Mouse (Mus musculus): ENCODE measurements at regions not wholly inside any gene's neighbourhood (a gene's known extent, or its start where the extent isn't known, plus 50 kb on each side); places are given as distances from the start of the nearest gene placed in this dataset.

DNA sequence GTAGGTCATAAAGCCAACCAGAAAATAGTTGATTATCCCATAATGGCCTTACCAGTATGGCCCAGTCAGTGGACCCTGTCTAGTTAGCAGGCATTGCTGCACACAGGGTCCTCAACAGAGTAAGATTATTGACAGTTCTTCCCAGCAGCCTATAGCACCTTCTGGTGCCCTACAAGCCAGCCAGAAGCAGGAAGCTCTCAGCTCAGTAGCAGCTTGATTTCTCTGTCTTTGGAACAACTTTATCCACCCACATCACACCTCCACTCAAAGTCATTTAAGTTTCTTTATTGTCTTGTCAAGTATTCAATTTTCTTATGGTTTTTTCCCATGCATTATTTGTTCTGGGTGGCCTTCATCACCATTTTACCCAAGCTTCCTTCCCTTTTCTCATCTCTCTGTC, 108.8 kb upstream of the Adra1d start:
- no peaks in the 10 kb centered on the region for H3K36me3 ChIP-seq (ENCODE audit: control insufficient read depth, insufficient read depth, low read length, poor library complexity, severe bottlenecking)
- no peaks in the 10 kb centered on the region for H3K9me3 ChIP-seq (replicated peaks; ENCODE audit: control insufficient read depth, insufficient read depth, low read length, poor library complexity, severe bottlenecking)
- H3K9ac ChIP-seq (ENCODE audit: low read depth, poor library complexity, severe bottlenecking) = no peak overlapping the region
- no peaks in the 10 kb centered on the region for H3K4me1 ChIP-seq (ENCODE audit: control insufficient read depth, insufficient read depth, low read length)
- no peak for TF ChIP-seq CTCF (IDR thresholded peaks at IDR 0.05; ENCODE audit: low read depth, low read length)
- TF ChIP-seq EP300 (IDR thresholded peaks at IDR 0.05; ENCODE audit: insufficient read depth, low read depth, low read length) = no peak
- TF ChIP-seq POLR2A (IDR thresholded peaks at IDR 0.05; ENCODE audit: insufficient read depth, low read length) = no peak
- H3K27ac ChIP-seq (ENCODE audit: insufficient read depth, low read length) = no peak overlapping the region
- no peak overlapping the region for H3K4me3 ChIP-seq (ENCODE audit: low read depth, low read length)
- H3K27me3 ChIP-seq (ENCODE audit: control insufficient read depth, insufficient read depth, low read length, poor library complexity, severe bottlenecking) = no peaks in the 10 kb centered on the region

DNA sequence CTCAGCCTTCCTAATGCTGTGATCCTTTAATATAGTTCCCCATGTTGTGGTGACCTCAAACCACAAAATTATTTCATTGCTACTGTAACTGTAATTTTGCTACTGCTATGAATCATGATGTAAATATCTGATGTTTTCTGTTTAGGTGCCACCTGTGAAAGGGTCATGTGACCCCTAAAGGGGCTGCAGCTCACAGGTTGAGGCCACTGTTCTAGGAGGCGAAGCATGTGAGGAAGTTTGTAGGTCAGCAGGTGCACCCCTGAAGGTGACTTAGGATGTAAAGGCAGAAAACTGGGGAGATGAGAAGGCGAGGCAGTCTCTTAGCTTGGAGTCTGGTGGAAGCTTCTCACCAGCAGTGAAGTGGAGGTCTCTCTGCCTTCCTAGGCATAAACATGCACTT, 105.8 kb upstream of the Adra1d start:
- TF ChIP-seq CTCF (IDR thresholded peaks at IDR 0.05; ENCODE audit: low read depth, low read length) (no peak), POLR2A (IDR thresholded peaks at IDR 0.05; ENCODE audit: insufficient read depth, low read length) (no peak), EP300 (IDR thresholded peaks at IDR 0.05; ENCODE audit: insufficient read depth, low read depth, low read length) (no peak)
- no peaks in the 10 kb centered on the region for H3K4me1 ChIP-seq (ENCODE audit: control insufficient read depth, insufficient read depth, low read length)
- no peak overlapping the region for H3K9ac ChIP-seq (ENCODE audit: low read depth, poor library complexity, severe bottlenecking)
- H3K9me3 ChIP-seq (replicated peaks; ENCODE audit: control insufficient read depth, insufficient read depth, low read length, poor library complexity, severe bottlenecking) = no peaks in the 10 kb centered on the region
- H3K27me3 ChIP-seq (ENCODE audit: control insufficient read depth, insufficient read depth, low read length, poor library complexity, severe bottlenecking) = no peaks in the 10 kb centered on the region
- no peak overlapping the region for H3K27ac ChIP-seq (ENCODE audit: insufficient read depth, low read length)
- no peak overlapping the region for H3K4me3 ChIP-seq (ENCODE audit: low read depth, low read length)
- no peaks in the 10 kb centered on the region for H3K36me3 ChIP-seq (ENCODE audit: control insufficient read depth, insufficient read depth, low read length, poor library complexity, severe bottlenecking)

DNA sequence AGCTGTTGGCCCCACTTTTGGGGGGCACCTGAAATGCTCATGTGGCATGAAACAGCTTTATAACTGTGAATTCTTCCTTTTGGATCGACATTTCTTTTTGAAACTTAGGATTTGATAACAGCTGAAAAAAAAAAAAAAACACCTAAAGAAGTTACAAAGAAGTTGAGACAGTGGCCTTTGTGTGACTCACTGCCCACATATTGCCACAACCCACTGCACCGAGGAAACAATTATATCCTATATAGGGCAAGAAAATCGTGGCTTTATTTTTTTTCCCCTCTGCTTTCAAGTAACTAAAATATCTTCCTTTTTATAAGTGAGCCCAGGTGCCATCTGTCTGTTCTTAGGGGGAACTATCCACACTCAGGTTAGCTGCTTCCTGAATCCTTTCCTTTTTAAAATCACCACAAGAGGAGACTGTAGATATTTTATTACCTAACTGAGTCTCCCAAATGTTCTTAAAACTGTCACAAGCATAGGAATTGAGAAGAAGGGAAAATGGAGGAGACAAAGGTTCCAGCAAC, 104.8 kb upstream of the Adra1d start:
- H3K4me3 ChIP-seq (ENCODE audit: low read depth, low read length) = no peak overlapping the region
- H3K4me1 ChIP-seq (ENCODE audit: control insufficient read depth, insufficient read depth, low read length) = no peaks in the 10 kb centered on the region
- no peak overlapping the region for H3K9ac ChIP-seq (ENCODE audit: low read depth, poor library complexity, severe bottlenecking)
- H3K27me3 ChIP-seq (ENCODE audit: control insufficient read depth, insufficient read depth, low read length, poor library complexity, severe bottlenecking) = no peaks in the 10 kb centered on the region
- H3K36me3 ChIP-seq (ENCODE audit: control insufficient read depth, insufficient read depth, low read length, poor library complexity, severe bottlenecking) = no peaks in the 10 kb centered on the region
- no peak for TF ChIP-seq POLR2A (IDR thresholded peaks at IDR 0.05; ENCODE audit: insufficient read depth, low read length)
- TF ChIP-seq EP300 (IDR thresholded peaks at IDR 0.05; ENCODE audit: insufficient read depth, low read depth, low read length) = no peak
- TF ChIP-seq CTCF (IDR thresholded peaks at IDR 0.05; ENCODE audit: low read depth, low read length) = no peak
- H3K9me3 ChIP-seq (replicated peaks; ENCODE audit: control insufficient read depth, insufficient read depth, low read length, poor library complexity, severe bottlenecking) = no peaks in the 10 kb centered on the region
- H3K27ac ChIP-seq (ENCODE audit: insufficient read depth, low read length) = no peak overlapping the region

DNA sequence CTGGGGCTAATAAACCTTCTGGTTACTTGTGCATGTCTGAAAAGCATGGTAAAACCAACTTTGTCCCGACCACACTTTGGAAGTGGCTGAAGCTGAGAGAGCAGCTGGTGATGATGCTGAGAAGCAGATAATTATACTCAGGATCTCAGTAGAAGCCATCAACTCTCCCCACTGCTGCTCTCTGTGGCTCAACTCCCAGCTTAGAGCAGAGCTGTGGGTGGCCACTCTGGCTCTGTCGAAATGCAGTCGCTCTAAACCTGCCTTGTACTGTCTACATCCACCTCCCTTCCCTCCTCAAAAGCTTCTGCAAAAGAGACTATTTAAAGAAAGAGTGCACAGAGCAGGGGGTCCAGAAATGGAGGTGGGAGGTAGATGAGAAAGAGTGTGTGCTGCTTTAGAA, 102.5 kb upstream of the Adra1d start:
- Histone ChIP-seq H3K27ac (ENCODE audit: insufficient read depth, low read length) (no peak overlapping the region), H3K9me3 (replicated peaks; ENCODE audit: control insufficient read depth, insufficient read depth, low read length, poor library complexity, severe bottlenecking) (no peaks in the 10 kb centered on the region), H3K4me3 (ENCODE audit: low read depth, low read length) (no peak overlapping the region), H3K9ac (ENCODE audit: low read depth, poor library complexity, severe bottlenecking) (no peak overlapping the region), H3K36me3 (ENCODE audit: control insufficient read depth, insufficient read depth, low read length, poor library complexity, severe bottlenecking) (no peaks in the 10 kb centered on the region), H3K4me1 (ENCODE audit: control insufficient read depth, insufficient read depth, low read length) (no peaks in the 10 kb centered on the region), H3K27me3 (ENCODE audit: control insufficient read depth, insufficient read depth, low read length, poor library complexity, severe bottlenecking) (no peaks in the 10 kb centered on the region)
- TF ChIP-seq POLR2A (IDR thresholded peaks at IDR 0.05; ENCODE audit: insufficient read depth, low read length) = no peak
- no peak for TF ChIP-seq EP300 (IDR thresholded peaks at IDR 0.05; ENCODE audit: insufficient read depth, low read depth, low read length)
- TF ChIP-seq CTCF (IDR thresholded peaks at IDR 0.05; ENCODE audit: low read depth, low read length) = no peak

DNA sequence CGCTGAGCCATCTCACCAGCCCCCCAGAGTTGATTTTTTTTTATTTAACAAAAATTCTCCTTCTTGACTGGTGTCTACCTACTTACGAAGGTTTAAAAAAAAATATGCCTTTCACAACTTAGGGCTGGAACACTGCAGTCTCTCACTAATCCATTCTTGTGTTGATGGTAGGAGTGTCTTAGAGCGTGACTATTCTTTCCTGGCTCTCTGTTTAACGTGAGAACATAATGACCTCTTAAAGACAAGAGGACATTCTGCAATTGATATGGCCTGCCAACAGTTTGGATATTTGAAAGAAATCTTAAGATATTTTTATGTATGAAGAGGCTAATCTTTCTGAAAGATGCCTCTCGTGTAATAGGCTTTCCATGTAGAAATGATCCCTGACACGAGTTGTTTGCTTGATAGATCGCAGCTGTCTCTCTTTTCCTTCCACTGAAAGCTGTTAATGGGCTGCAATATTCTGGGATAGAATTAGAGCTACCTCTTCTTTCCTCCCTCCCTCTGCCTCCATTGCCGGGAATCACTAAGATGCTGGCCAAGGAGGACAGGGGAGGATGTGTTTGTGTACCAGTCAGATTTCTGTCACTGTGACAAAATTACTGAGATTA, 101.2 kb upstream of the Adra1d start:
- Histone ChIP-seq H3K27me3 (ENCODE audit: control insufficient read depth, insufficient read depth, low read length, poor library complexity, severe bottlenecking) (no peaks in the 10 kb centered on the region), H3K36me3 (ENCODE audit: control insufficient read depth, insufficient read depth, low read length, poor library complexity, severe bottlenecking) (no peaks in the 10 kb centered on the region)

DNA sequence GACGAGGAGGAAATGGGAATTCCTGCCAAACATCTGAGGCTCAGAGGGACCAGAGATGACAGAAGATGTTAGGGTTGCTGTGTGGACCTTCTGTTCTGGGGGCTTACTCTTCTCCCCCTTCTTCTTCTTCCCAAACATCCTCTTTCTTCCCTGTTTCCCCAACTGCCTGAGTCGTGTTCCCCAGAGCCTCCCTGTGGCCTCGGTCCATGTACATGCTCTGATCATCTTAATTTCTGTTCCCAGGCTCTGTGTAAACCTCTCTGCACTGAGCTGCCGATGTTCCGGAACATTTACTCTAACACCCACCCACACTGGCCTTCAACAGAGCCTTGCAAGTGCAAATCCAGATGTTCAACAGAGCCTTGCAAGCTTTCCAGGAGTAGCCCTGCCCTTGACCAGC, 90.1 kb upstream of the Adra1d start:
- Histone ChIP-seq H3K4me3 (ENCODE audit: low read depth, low read length) (no peak overlapping the region), H3K27me3 (ENCODE audit: control insufficient read depth, insufficient read depth, low read length, poor library complexity, severe bottlenecking) (no peaks in the 10 kb centered on the region), H3K27ac (ENCODE audit: insufficient read depth, low read length) (no peak overlapping the region), H3K9me3 (replicated peaks; ENCODE audit: control insufficient read depth, insufficient read depth, low read length, poor library complexity, severe bottlenecking) (peaks cover 17% of the 10 kb centered on the region), H3K9ac (ENCODE audit: low read depth, poor library complexity, severe bottlenecking) (no peak overlapping the region), H3K4me1 (ENCODE audit: control insufficient read depth, insufficient read depth, low read length) (no peaks in the 10 kb centered on the region), H3K36me3 (ENCODE audit: control insufficient read depth, insufficient read depth, low read length, poor library complexity, severe bottlenecking) (no peaks in the 10 kb centered on the region)
- no peak for TF ChIP-seq CTCF (IDR thresholded peaks at IDR 0.05; ENCODE audit: low read depth, low read length)
- TF ChIP-seq EP300 (IDR thresholded peaks at IDR 0.05; ENCODE audit: insufficient read depth, low read depth, low read length) = no peak
- no peak for TF ChIP-seq POLR2A (IDR thresholded peaks at IDR 0.05; ENCODE audit: insufficient read depth, low read length)

More for the DNA sequence above, 101.2 kb upstream of the Adra1d start:
- TF ChIP-seq POLR2A (IDR thresholded peaks at IDR 0.05; ENCODE audit: insufficient read depth, low read length) (no peak), EP300 (IDR thresholded peaks at IDR 0.05; ENCODE audit: insufficient read depth, low read depth, low read length) (no peak), CTCF (IDR thresholded peaks at IDR 0.05; ENCODE audit: low read depth, low read length) (no peak)
- Histone ChIP-seq H3K27ac (ENCODE audit: insufficient read depth, low read length) (no peak overlapping the region), H3K4me1 (ENCODE audit: control insufficient read depth, insufficient read depth, low read length) (no peaks in the 10 kb centered on the region), H3K9me3 (replicated peaks; ENCODE audit: control insufficient read depth, insufficient read depth, low read length, poor library complexity, severe bottlenecking) (no peaks in the 10 kb centered on the region), H3K4me3 (ENCODE audit: low read depth, low read length) (no peak overlapping the region), H3K9ac (ENCODE audit: low read depth, poor library complexity, severe bottlenecking) (no peak overlapping the region)
